Mouse (Mus musculus): Measurements from ENCODE around the gene Crybb3.

GRCm38 (mm10) chr5:113030082-113030481 is 51.3 kb downstream of the Crybb3 start:
- no peak for TF ChIP-seq CTCF (IDR thresholded peaks at IDR 0.05)
- no peak for TF ChIP-seq EP300 (IDR thresholded peaks at IDR 0.05)
